Mouse (Mus musculus) CH12.LX (cell line): Measurements from ENCODE around the gene Rab4b.

Experiments used
- CHD2 ChIP-seq: IDR thresholded peaks from 2 replicates; pipeline ENCODE4 v1.6.1; 2011; ENCODE audit warnings: low read length, improper control_type of control experiment
- CTCF ChIP-seq, 2 experiments: IDR thresholded peaks in 1 of 2; conservative IDR thresholded peaks in 1 of 2; 2 replicates each; pipeline ENCODE4 v1.5.1; 2011 to 2012; ENCODE audit warnings: low read depth in 2 of 2, low read length in 2 of 2, improper control_type of control experiment in 1 of 2, inconsistent platforms in 1 of 2, mild to moderate bottlenecking in 1 of 2, moderate library complexity in 1 of 2
- ETS1 ChIP-seq: conservative IDR thresholded peaks from 2 replicates; pipeline ENCODE4 v1.6.1; 2012; ENCODE audit warnings: low read depth, mild to moderate bottlenecking, inconsistent platforms, low read length, improper control_type of control experiment, moderate library complexity
- HCFC1 ChIP-seq: IDR thresholded peaks from 2 replicates; pipeline ENCODE4 v1.6.1; 2012; ENCODE audit warnings: low read depth, mild to moderate bottlenecking, inconsistent platforms, low read length, improper control_type of control experiment
- POLR2A ChIP-seq: IDR thresholded peaks from 2 replicates; pipeline ENCODE4 v1.6.1; 2011; ENCODE audit warnings: low read depth, mild to moderate bottlenecking, improper control_type of control experiment, low read length
- RCOR1 ChIP-seq: conservative IDR thresholded peaks from 2 replicates; pipeline ENCODE4 v1.6.1; 2012; ENCODE audit warnings: low read depth, mild to moderate bottlenecking, inconsistent platforms, low read length, improper control_type of control experiment
- SIN3A ChIP-seq: IDR thresholded peaks from 2 replicates; pipeline ENCODE4 v1.6.1; 2012; ENCODE audit warnings: low read length, improper control_type of control experiment, inconsistent platforms
- USF2 ChIP-seq: conservative IDR thresholded peaks from 2 replicates; pipeline ENCODE4 v1.6.1; 2011; ENCODE audit warnings: low read depth, low read length, improper control_type of control experiment
- ZKSCAN1 ChIP-seq: IDR thresholded peaks from 2 replicates; pipeline ENCODE4 v1.6.1; 2012; ENCODE audit warnings: low read depth, inconsistent platforms, low read length, improper control_type of control experiment, borderline replicate concordance

DNA sequence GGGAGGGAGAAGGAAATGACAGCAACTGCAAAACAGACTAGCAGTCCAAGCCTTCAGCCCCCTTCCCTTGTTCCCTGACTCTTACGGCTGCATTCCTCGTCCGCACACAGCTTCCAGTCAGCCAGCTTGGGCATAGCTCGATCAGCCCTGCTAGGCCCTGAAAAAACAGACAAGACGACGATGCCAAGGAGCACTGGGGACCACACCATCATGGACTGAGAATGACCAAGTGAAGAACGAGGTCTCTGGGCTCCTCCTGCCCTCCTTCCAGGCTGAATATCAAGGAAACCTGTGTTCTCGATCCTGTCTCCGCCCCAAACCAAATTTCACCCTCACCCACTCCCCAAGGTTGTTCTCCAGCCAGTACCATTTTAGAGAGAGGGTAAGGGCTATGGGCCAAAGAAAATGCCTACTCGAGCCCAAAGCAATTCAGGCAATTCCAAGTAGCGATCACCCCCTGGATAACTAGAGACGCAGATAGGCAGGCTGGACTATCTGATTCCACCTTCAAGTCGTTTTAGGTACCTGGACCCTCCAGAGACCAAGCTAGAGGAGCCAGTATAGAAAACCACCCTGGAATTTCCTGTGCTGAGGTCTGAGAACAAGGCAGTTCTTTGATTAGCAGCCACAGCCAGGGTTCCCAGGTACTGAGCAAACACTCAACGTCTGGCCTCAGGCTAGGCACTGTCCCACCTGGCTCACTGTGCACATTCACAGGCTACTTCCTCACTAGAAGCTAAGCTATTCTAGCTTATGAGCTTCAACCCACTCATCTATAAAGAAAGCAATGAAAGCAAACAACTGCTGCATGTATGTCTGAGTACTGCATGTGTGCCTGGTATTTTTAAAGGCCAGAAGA lies 2.4 kb upstream of the Rab4b start, which contains the start of the genes Gm21983 and Mia:
- TF ChIP-seq ZKSCAN1: no peak
- TF ChIP-seq CTCF (conservative IDR thresholded peaks at IDR 0.05 in 1 of 2, IDR thresholded peaks at IDR 0.05 in 1 of 2; ENCODE audit: low read depth in 2 of 2, low read length in 2 of 2): no peak
- no peak for TF ChIP-seq POLR2A
- TF ChIP-seq RCOR1: no peak
- TF ChIP-seq HCFC1: no peak
- no peak for TF ChIP-seq SIN3A
- no peak for TF ChIP-seq CHD2
- no peak for TF ChIP-seq ETS1
- TF ChIP-seq USF2: no peak
